Mouse (Mus musculus) right cerebral cortex, postnatal 14 days (tissue): ENCODE measurements around the gene Zfp655.
"Not testable (repeated sequence)": the region's sequence is repeated elsewhere in the genome, so short reads cannot be mapped to it uniquely, and the experiment has no call there.

Experiments used
- DNase-seq: peaks from one replicate; pipeline ENCODE4 v3.0.0; 2022

Gene Zfp655

DNA sequence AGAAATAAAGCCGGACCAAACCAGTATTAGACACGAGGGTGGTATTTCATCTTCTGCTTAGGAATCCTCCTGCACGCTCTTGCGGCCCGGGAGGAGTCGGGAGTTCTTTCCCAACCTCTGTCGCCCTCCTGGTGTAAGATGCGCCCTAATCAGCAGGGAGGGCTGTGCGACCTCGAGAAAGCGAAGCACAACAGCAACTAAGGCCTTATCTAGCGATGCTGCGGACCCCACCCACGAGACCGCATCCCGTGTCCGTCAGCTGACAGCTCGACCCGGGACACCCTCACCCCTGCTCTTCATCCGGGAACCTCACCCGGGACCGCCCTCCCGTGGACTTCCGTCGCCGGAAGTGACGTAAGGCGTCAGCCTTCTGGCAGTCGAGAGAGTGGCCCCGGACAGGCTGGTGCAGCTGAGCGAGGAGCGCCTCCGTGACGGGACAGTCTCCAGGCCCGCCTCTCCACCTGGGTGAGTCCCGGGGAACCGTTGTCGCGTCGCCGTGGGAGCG, at the start of gene Zfp655:
TSS of gene Zfp655 (plus strand) at position 349 of the 505 bp plus-strand sequence.
- peak; percentile 95 for DNase-seq

DNA sequence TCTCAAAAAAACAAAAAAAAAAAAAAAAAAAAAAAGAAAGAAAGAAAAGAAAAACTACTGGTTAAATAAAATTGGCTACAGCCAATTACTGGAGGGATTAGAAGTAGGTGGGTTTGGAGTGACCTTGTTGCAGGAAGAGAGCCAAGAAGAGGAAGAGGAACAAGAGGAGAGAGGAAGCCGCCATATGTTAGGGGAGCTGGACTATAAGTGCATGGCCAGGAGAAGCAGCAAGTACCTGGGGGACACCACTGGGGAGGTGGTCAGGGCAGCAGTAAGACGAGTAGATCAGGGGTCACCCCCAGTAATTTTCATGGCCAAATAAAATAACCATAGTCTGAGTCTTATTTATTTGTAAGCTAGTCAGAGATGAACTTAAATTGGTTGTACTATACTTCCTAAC, 46.3 kb upstream of the Zfp655 start:
- DNase-seq: no peak

DNA sequence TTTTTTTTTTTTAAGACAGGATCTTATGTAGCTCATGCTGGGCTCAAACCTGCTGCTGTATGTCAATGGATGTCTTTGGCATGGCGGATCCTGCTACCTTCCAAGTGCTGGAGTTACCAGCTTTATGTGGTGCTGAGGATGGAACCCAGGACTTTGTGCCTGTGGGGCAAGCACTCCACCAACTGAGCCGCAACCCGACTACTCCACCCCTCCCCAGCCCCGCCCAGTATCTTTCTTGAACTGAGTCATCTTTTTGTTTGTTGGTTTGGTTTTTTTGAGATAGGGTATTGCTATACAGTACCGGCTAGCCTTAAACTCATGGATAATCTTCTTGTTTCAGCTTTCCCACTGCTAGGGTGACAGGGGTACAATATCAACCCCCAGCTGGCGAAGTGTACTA, 42.1 kb upstream of the Zfp655 start:
- no peak for DNase-seq

DNA sequence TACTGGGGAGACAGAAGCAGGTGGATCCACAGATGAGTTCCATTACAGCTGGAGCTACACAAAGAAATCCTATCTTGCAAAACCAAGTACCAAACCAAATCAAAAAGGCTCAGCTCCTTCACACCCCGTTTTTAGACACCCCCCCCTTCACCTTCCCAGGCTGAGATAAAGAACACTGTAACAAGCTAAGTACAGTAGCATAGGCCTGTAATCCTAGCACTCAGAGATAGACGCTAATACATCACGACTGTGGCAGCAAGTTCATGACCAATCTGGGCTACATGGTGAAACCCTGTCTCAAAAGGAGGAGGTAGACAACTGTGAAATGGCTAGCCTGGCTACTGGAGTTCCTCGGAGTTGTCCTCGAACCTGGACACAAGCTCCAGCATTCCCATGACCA, 41.1 kb upstream of the Zfp655 start:
- no peak for DNase-seq

DNA sequence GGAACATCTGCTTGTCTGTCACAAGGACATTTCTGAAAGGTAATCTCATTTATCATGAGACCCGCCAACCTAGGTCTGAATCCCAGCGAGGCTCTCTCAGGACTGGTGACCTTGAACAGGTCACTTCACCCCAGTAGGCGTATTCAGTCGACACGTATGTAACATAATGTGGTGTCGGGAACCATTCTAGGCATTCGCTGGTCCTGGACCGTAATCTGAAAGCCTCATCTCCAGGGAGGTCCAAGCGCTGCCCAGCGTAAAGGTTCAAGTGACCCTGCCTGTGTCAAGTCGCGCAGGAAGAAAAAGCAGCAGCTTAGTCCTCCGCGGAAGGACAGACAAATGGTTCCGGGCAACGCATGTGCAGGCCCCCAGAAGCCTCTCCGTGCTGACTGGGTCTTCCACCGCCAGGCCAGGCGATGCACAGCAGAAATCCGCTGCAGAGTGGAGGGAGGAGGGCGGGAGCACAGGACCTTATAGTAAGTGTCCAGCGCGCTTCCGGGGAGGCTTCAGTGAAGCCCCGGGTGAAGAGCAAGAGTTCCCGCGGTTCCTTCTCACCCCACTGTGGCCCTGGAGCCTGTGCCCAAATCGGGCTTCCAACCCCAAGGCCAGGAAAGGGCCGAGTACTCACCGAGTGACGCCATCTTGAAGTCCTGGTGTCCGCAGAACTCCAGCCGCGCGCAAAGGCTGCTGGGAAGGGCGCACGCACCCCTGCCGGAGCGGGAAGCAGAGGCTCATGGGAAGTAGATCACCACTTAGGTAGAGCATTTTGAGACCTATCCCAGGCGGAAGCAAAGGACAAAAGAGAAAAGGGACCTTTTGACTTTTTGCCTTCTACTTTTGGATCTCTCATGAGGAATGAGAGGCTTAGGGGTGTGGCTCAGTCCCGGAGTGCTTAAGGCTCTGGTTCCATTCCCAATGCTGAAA, 40.4 kb upstream of the Zfp655 start:
- DNase-seq: peak; percentile 89

DNA sequence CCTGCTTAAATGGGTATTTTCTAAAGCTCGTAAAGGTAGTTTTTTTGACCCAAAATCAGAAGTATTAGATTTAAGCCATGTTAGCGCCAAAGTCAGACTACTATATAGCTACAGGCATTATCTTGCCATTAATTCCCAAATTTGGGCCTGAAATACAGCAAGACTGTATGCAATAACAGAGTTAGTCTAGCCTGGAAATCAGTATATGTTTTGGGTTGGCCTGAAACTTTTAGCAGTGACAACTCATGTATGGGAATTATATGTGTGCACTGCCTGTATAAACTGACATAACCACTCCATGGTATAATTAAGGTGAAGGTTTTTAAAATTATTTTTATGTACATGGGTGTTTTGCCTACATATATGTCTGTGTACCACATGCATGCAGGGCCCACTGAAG, 39.6 kb upstream of the Zfp655 start, which contains the start of gene Atp5j2:
TSS of gene Atp5j2 (minus strand) at position 101 of the 400 bp plus-strand sequence.
- no peak for DNase-seq

DNA sequence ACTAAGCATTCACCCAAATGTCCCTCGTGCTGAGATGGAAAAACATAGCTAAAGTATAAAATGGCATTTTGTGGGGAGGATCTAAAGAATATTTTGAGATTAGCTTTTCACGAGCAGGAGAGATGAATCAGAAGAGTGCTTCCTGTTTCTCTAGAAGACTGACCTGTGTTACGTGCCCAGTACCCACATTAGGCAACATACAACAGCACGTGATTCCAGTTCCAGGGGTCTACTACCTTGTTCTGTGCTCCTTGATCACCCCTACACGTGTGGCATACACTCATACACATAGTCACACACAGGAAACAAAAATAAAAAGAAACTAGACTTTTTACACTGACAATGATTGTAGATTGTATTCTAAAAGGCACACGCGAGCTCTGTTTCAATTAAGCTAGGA, 31.1 kb upstream of the Zfp655 start:
- DNase-seq: no peak

DNA sequence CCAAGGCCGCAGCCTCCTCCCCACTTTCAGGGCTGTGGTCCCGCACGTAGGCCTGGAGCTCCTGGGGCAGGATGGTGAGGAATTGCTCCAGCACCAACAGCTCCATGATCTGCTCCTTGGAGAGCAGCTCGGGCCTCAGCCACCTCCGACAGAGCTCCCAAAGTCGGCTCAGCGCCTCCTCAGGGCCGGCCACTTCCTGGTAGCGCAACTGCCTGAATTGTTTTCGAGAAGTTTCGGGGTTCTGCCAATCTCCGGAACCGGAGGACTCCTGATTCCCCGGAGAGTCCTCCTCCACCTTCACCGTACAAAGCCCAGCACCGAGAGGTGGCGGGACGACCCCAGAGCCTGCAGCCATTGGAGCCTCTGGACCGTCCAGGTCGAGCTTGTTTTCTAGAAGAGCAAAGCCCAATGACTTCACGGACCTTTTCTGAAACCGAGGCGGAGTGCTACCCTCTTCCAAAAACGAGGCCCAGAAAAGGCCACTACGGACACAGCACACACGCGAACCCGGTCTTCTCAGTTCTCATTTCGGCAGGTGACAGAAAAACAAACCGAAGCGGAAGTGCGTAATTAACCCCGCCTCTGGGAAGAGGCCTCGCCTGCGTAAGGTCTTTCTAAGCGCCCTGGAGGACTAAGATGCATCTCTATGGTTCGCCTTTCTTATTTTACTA, 30.1 kb upstream of the Zfp655 start, which contains the start of gene Zkscan14:
TSS of gene Zkscan14 (minus strand) at position 548 of the 671 bp plus-strand sequence.
- peak; percentile 59 for DNase-seq

DNA sequence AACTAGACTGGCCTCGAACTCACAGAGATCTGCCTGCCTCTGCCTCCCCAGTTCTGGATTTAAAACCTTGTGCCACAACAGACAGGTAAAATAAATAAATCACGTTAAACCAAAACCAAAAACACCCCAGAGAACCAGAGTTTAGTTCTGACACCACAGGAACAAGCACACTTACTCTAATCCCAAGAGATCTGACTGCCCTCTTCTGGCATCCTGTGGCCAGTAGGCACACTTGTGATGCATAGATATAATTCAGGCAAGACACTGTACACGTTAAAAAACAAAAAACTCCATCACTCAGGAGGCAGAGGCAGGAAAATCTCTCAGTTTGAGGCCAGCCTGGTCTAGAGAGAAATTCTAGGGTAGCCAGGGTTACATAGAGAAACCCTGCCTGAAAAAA, 29.1 kb upstream of the Zfp655 start:
- DNase-seq: no peak

DNA sequence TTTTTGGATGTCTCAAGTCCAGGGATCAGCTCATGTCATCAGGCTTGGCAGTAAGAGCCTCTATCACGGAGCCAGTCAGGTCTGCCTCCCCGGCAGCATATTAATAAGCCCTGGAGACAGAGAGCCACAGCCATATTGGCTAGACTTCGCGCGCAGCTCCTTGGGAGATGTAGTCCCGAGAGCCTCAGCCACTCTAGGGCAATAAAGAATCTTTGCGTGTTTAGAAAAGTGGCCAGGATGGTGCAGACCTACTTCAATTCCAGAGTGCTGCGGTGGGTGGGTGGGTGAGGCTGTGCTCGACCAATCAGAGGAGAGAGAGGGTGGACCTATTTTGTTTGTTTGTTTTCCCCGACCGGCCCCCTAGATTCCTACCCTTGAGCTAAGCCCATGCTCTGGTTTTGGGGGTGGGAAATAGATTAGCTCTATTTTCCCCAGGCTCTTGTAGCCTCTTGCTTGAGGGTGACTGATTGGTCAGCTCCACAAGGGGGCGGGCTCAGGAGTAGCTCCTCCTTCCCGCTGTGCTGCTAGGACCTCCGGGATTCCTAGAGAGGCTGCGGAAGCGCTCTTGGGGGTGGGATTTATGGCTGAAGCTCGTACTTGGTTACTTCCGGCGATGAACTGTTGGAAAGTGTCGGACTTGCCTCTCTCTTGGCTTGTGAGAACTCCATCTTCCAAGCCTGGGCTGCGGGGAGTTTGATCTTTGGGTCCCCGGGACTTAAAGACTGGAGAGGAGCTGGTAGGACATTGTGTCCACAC, 27.4 kb upstream of the Zfp655 start, which contains the start of gene Zkscan5:
TSS of gene Zkscan5 (plus strand) at position 627 of the 756 bp plus-strand sequence.
- peak; percentile 98 for DNase-seq

DNA sequence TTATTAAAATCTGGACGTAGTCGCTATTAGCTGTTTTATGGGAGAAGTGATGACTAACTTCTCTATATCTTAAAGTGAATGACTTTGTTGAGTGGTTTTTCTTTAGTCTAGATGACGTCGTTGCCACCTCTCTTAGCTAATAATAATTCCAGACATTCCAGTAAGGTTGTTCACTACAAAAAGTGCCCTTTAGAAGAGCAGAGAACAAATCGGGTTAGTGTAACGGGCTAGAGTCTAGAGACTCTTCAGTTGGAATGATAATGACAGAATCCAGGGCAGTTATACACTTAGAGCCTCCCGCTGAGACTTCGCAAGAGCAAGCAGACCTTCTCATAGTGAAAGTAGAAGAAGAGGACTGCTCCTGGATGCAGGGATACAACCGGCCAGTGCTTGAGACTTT, 26.5 kb upstream of the Zfp655 start:
- no peak for DNase-seq

DNA sequence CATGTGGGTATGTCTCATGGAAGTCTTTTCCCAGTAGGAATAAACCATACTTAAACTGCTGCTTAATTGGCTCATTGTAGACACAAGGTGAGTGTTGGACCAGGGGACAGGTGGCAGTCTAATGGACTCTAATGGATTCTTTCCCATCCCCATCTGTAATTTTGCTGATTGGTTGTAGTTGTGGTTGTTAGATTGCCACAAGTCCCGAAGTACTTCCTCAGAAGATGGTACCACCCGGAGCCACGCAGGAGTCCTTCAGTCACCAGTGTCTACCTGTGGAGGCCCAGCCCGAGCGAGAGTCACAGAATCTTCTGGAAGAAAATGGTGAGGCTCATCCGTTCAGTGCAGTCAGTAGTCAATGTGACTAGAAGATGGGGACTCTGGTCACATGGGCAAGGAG, 24.1 kb upstream of the Zfp655 start:
- no peak for DNase-seq

DNA sequence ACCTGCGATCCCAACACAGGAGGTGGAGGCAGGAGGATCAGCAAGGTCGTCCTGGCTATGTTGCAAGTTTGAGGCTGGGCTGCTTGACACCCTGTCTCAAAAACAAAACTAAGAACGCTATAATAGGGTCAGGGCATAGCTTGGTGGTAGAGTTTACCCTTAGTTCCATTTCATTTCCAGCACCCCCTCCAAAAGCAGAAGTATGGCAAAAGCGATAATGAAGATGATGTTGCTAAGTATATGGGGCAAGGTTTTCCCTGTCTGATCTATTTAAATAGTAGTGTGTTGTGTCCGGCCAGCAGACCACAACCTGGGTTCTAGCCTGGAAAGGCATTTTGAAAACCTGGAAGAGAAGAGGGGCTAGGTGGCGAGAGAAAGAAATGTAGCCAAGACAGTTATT, 23.6 kb upstream of the Zfp655 start:
- no peak for DNase-seq

DNA sequence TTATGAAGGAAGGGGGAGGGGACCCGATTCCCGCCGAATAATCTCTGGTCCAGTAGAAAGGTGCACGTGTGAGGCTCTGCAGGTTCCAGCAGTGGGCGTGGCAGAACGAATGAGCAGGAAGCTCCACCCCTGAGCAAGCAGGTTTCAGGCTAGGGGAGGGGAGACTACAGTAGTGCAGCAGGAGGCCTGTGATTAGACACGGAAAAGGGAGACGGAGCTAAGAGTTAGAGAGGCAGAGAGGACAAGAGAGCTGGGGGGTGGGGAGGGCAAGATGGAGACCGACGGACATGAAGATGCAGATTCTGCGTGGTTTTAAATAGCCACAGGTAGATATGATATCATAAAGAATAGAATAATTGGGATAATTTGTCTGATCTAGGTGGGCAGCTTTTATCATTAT, 23.1 kb upstream of the Zfp655 start:
- DNase-seq: not testable (repeated sequence)

DNA sequence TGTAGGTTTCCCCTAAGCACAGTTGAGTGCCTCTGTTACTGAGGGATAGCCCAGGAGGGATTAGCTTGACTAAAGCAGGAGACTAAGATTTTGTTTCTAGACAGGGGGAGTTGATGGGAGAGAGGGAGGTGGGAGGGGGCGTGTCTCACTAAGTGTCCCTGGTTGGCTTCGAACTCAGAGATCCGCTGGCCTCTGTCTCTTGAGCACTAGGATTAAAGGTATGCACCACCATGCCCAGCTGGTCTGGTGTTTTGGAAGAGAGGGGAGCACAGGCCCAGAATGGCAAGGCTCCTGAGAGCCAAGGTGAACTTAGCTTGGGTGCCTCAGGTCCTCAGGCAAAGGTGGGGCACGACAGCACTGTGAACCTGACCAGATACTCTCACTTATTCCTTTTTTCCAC, 20.2 kb upstream of the Zfp655 start:
- DNase-seq: no peak

DNA sequence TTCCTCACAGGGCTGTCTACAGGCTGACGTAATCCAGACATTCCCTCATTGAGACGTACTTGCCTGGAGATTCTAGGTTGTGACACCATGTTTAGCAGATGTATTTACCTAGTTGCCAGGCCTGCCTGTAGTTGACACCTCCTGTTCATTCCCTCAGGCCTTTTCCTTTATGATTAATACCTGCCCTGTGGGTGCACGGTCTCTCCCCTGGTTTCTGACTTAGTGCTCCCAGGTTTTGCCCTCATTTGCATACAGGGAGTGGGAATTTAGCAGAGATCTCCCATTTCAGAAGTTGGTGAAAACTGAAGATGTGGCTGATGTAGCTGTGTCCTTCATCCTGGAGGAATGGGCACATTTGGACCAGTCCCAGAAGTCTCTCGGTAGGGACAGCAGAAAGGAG, 19.3 kb upstream of the Zfp655 start:
- DNase-seq: no peak

DNA sequence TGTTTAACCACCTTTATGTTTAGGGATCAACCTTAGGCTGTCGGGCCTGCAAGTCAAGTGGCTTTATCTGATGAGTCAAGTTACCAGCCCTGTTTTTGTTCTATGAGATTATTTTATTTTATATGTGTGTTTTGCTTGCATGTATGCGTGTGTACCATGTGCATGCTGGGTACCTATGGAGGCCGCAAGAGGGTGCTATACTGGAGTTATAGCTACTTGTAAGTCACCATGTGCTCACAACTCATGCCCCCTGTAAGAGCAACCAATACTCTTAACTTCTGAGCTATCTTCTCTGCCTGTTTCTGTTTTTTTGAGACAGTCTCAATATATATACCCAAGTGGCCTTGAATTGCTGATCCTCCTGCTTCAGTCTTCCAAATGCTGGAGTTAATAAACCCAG, 18.0 kb upstream of the Zfp655 start:
- no peak for DNase-seq

DNA sequence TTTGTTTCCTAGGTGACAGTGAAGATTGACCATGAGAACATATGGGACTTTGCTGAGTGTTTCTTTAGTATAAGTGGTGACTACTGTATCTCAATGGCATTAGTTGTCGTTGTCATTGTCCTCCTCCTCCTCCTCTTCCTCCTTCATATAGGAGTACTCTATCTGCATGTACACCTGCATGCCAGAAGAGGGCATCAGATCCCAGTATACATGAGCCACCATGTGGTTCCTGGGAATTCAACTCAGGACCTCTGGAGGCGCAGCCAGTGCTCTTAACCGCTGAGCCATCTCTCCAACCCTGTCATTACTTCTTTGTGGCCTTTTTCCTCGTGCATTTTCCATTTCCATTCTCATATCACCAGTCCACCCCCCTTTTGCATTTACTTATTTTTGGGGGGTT, 16.8 kb upstream of the Zfp655 start:
- no peak for DNase-seq

DNA sequence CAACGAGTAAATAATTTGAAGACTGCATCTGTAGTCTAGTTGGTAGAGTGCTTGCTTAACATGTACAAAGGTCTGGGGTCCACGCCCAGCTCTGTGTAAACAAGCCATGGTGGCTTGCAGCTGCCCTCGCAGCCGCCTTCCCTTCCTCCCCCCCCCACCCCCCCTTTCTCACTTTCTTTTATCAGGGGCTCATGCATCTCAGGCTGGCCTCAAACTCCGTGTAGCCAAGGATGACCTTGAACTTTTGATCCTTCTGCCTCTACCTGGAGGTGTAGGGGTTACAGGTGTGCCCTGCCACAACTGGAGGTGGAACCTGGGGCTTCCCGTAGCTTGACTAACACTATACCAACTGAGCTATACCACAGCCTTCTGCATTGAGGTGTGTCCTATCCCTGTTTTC, 13.8 kb upstream of the Zfp655 start:
- no peak for DNase-seq

DNA sequence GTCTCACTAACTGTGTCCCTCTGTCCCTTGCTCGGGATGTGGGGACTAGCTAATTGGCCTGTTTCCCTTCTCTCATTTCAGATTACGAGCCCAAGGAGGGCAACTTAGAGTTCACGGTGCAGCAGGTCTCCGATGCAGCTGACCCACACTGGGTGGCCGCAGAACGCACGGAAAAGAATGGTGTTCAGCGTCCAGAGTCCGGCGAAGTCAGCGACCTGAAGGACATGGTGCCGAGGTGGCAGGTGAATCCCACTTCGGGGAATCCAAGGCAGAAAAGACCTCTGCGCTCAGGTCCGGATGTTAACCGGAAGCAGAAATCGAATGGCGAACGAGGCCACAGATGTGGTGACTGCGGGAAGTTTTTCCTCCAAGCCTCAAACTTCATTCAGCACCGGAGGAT, 13.3 kb upstream of the Zfp655 start:
- DNase-seq: no peak

DNA sequence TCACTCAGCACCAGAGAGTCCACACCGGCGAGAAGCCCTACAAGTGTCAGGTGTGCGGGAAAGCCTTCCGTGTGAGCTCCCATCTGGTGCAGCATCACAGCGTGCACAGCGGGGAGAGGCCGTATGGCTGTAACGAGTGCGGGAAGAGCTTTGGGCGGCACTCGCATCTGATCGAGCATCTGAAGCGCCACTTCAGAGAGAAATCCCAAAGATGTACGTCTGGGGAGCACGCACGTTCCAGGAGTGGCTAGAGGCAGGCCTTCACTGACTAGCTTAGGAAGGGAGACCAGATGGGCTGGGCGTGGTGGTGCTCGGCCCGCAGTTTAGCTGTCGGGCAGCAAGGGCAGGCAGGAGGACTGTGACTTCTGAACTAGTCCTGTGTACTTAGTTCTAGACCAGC, 12.8 kb upstream of the Zfp655 start:
- DNase-seq: no peak

DNA sequence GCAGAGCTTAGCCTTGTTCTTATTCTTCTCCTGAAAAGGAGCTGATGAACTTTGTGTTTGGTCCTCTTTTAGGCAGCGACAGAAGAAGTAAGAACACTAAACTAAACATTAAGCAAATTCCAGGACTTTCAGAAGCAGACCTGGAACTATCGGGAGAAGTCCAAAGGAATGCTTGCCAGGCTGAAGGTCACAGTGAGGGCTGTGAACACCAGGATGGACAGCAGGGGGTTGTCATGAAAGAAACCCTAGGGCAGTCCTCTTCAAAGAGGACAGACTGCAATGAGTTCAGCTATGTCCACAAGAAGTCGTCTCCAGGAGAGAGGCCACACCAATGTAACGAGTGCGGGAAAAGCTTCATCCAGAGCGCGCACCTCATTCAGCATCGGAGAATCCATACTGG, 11.5 kb upstream of the Zfp655 start:
- no peak for DNase-seq

DNA sequence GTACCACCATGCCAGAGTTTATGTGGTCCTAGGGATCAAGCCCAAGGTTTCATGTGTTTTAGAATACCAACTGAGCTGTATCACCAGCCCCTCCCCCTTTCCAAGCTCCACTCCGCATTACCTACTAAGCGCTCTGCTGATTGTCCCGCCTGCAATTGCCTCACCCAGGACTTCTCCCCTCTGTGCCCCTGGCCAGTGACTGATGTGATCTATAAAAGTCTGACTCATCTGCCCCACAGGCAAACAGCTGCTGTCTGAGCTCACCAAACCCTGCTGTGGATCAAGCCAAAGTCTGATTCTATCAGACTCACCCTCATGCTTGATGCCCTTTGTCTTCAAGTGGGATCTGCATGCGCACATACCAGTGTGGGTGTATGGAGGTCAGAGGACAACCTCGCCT, 8.7 kb upstream of the Zfp655 start:
- DNase-seq: no peak
